Mouse (Mus musculus): Measurements from ENCODE around the gene Opcml. TPM values are rescaled to one million over a fixed set of nuclear protein-coding genes. Genes with fewer than 3 reads are reported as not detected.

Gene Opcml
- polyA plus RNA-seq, 1 experiment = 0.06 TPM

GRCm38 (mm10) chr9:28490410-28490809, 699.8 kb downstream of the Opcml start:
- no peak for TF ChIP-seq FOSL1 (IDR thresholded peaks at IDR 0.05; ENCODE audit: insufficient read depth, low read length, poor library complexity, severe bottlenecking)
- TF ChIP-seq MYOG (IDR thresholded peaks at IDR 0.05; ENCODE audit: control insufficient read depth, extremely low read depth, insufficient read length) = no peak
- peak; percentile 98 for TF ChIP-seq MYOD1 (IDR thresholded peaks at IDR 0.05; ENCODE audit: control insufficient read depth, insufficient read length, low read depth)
- TF ChIP-seq MAX (IDR thresholded peaks at IDR 0.05) = no peak
- no peak for TF ChIP-seq USF1 (IDR thresholded peaks at IDR 0.05; ENCODE audit: low read depth)
- no peak for TF ChIP-seq CEBPB (IDR thresholded peaks at IDR 0.05; ENCODE audit: low read depth)
- no peak for TF ChIP-seq CTCF (IDR thresholded peaks at IDR 0.05; ENCODE audit: control insufficient read depth, insufficient read depth, insufficient read length)
- Histone ChIP-seq H3K27me3 (ENCODE audit: control insufficient read depth, insufficient read depth, insufficient read length) (no peaks in the 10 kb centered on the region), H3K79me2 (ENCODE audit: control insufficient read depth, insufficient read depth) (no peaks in the 10 kb centered on the region), H3K79me3 (ENCODE audit: low read depth) (no peaks in the 10 kb centered on the region), H3K4me3 (ENCODE audit: insufficient read depth, poor library complexity, severe bottlenecking) (no peak overlapping the region), H3K36me3 (ENCODE audit: control insufficient read depth, insufficient read depth) (no peaks in the 10 kb centered on the region), H3ac (ENCODE audit: control insufficient read depth, insufficient read length, low read depth) (no peak overlapping the region)

- H3K4me3 ChIP-seq (ENCODE audit: insufficient read depth, poor library complexity, severe bottlenecking) = no peak overlapping the region
- H3K36me3 ChIP-seq (ENCODE audit: control insufficient read depth, insufficient read depth) = no peaks in the 10 kb centered on the region
- TF ChIP-seq USF1 (IDR thresholded peaks at IDR 0.05; ENCODE audit: low read depth) = no peak
- no peak for TF ChIP-seq CTCF (IDR thresholded peaks at IDR 0.05; ENCODE audit: control insufficient read depth, insufficient read depth, insufficient read length)
- no peak for TF ChIP-seq MAX (IDR thresholded peaks at IDR 0.05)
- no peak for TF ChIP-seq MYOD1 (IDR thresholded peaks at IDR 0.05; ENCODE audit: control insufficient read depth, insufficient read length, low read depth)
- TF ChIP-seq CEBPB (IDR thresholded peaks at IDR 0.05; ENCODE audit: low read depth) = no peak
- TF ChIP-seq FOSL1 (IDR thresholded peaks at IDR 0.05; ENCODE audit: insufficient read depth, low read length, poor library complexity, severe bottlenecking) = no peak
- no peak for TF ChIP-seq MYOG (IDR thresholded peaks at IDR 0.05; ENCODE audit: control insufficient read depth, extremely low read depth, insufficient read length)
- no peaks in the 10 kb centered on the region for H3K79me3 ChIP-seq (ENCODE audit: low read depth)
- H3K79me2 ChIP-seq (ENCODE audit: control insufficient read depth, insufficient read depth) = no peaks in the 10 kb centered on the region
- no peaks in the 10 kb centered on the region for H3K27me3 ChIP-seq (ENCODE audit: control insufficient read depth, insufficient read depth, insufficient read length)
- H3ac ChIP-seq (ENCODE audit: control insufficient read depth, insufficient read length, low read depth) = no peak overlapping the region
These were observed 709.5 kb downstream of the Opcml start for GRCm38 (mm10) chr9:28499841-28500794.

GRCm38 (mm10) chr9:28513905-28514304, 723.3 kb downstream of the Opcml start:
- no peak for TF ChIP-seq CEBPB (IDR thresholded peaks at IDR 0.05; ENCODE audit: low read depth)
- no peak for TF ChIP-seq MYOG (IDR thresholded peaks at IDR 0.05; ENCODE audit: control insufficient read depth, extremely low read depth, insufficient read length)
- TF ChIP-seq FOSL1 (IDR thresholded peaks at IDR 0.05; ENCODE audit: insufficient read depth, low read length, poor library complexity, severe bottlenecking) = no peak
- no peak for TF ChIP-seq MAX (IDR thresholded peaks at IDR 0.05)
- no peak for TF ChIP-seq CTCF (IDR thresholded peaks at IDR 0.05; ENCODE audit: control insufficient read depth, insufficient read depth, insufficient read length)
- TF ChIP-seq MYOD1 (IDR thresholded peaks at IDR 0.05; ENCODE audit: control insufficient read depth, insufficient read length, low read depth) = no peak
- no peak overlapping the region for H3K4me3 ChIP-seq (ENCODE audit: insufficient read depth, poor library complexity, severe bottlenecking)
- H3K79me3 ChIP-seq (ENCODE audit: low read depth) = no peaks in the 10 kb centered on the region
- no peaks in the 10 kb centered on the region for H3K79me2 ChIP-seq (ENCODE audit: control insufficient read depth, insufficient read depth)
- H3ac ChIP-seq (ENCODE audit: control insufficient read depth, insufficient read length, low read depth) = no peak overlapping the region
- H3K27me3 ChIP-seq (ENCODE audit: control insufficient read depth, insufficient read depth, insufficient read length) = no peaks in the 10 kb centered on the region
- no peaks in the 10 kb centered on the region for H3K36me3 ChIP-seq (ENCODE audit: control insufficient read depth, insufficient read depth)

- H3ac ChIP-seq (ENCODE audit: control insufficient read depth, insufficient read length, low read depth) = no peak overlapping the region
- H3K36me3 ChIP-seq (ENCODE audit: control insufficient read depth, insufficient read depth) = no peaks in the 10 kb centered on the region
- no peaks in the 10 kb centered on the region for H3K79me3 ChIP-seq (ENCODE audit: low read depth)
- H3K4me3 ChIP-seq (ENCODE audit: insufficient read depth, poor library complexity, severe bottlenecking) = no peak overlapping the region
- no peaks in the 10 kb centered on the region for H3K27me3 ChIP-seq (ENCODE audit: control insufficient read depth, insufficient read depth, insufficient read length)
- TF ChIP-seq CTCF (IDR thresholded peaks at IDR 0.05; ENCODE audit: control insufficient read depth, insufficient read depth, insufficient read length) (no peak), CEBPB (IDR thresholded peaks at IDR 0.05; ENCODE audit: low read depth) (no peak), MYOD1 (IDR thresholded peaks at IDR 0.05; ENCODE audit: control insufficient read depth, insufficient read length, low read depth) (no peak), USF1 (IDR thresholded peaks at IDR 0.05; ENCODE audit: low read depth) (no peak)
- no peaks in the 10 kb centered on the region for H3K79me2 ChIP-seq (ENCODE audit: control insufficient read depth, insufficient read depth)
These were observed 742.6 kb downstream of the Opcml start for GRCm38 (mm10) chr9:28533191-28533590.

- TF ChIP-seq USF1 (IDR thresholded peaks at IDR 0.05; ENCODE audit: low read depth) (no peak), CEBPB (IDR thresholded peaks at IDR 0.05; ENCODE audit: low read depth) (no peak), MYOD1 (IDR thresholded peaks at IDR 0.05; ENCODE audit: control insufficient read depth, insufficient read length, low read depth) (no peak), MAX (IDR thresholded peaks at IDR 0.05) (no peak), CTCF (IDR thresholded peaks at IDR 0.05; ENCODE audit: control insufficient read depth, insufficient read depth, insufficient read length) (no peak), MYOG (IDR thresholded peaks at IDR 0.05; ENCODE audit: control insufficient read depth, extremely low read depth, insufficient read length) (no peak)
- Histone ChIP-seq H3K4me3 (ENCODE audit: insufficient read depth, poor library complexity, severe bottlenecking) (no peak overlapping the region), H3K79me2 (ENCODE audit: control insufficient read depth, insufficient read depth) (no peaks in the 10 kb centered on the region), H3K36me3 (ENCODE audit: control insufficient read depth, insufficient read depth) (no peaks in the 10 kb centered on the region), H3K79me3 (ENCODE audit: low read depth) (no peaks in the 10 kb centered on the region), H3ac (ENCODE audit: control insufficient read depth, insufficient read length, low read depth) (no peak overlapping the region), H3K27me3 (ENCODE audit: control insufficient read depth, insufficient read depth, insufficient read length) (no peaks in the 10 kb centered on the region)
These were observed 744.4 kb downstream of the Opcml start for GRCm38 (mm10) chr9:28535006-28535405.
